Mouse (Mus musculus) R1 (cell line): Measurements from ENCODE around the gene Uqcrq.
"Not testable (repeated sequence)": the region's sequence is repeated elsewhere in the genome, so short reads cannot be mapped to it uniquely, and the experiment has no call there.

Experiments
- DNase-seq: peaks from one replicate; pipeline ENCODE4 v3.0.0-alpha.2; 2018; ENCODE audit warnings: low read depth, low spot score

Uqcrq gene

GRCm38 (mm10) chr11:53452396-53452795 is 21.8 kb upstream of the Uqcrq start:
- DNase-seq = no peak

- no peak for DNase-seq
Observed at GRCm38 (mm10) chr11:53451361-53451760, 20.7 kb upstream of the Uqcrq start.

- no peak for DNase-seq
Observed at GRCm38 (mm10) chr11:53450070-53450705, 19.6 kb upstream of the Uqcrq start.

- DNase-seq = no peak
Observed at GRCm38 (mm10) chr11:53448529-53448928, 17.9 kb upstream of the Uqcrq start.

- DNase-seq = no peak
Observed at GRCm38 (mm10) chr11:53447996-53448395, 17.4 kb upstream of the Uqcrq start.

- DNase-seq = no peak
Observed at GRCm38 (mm10) chr11:53446183-53446582, 15.6 kb upstream of the Uqcrq start.

- DNase-seq = peak; percentile 36
Observed at GRCm38 (mm10) chr11:53445562-53445961, 14.9 kb upstream of the Uqcrq start.

- peak; percentile 54 for DNase-seq
Observed at GRCm38 (mm10) chr11:53443861-53444260, 13.2 kb upstream of the Uqcrq start.

GRCm38 (mm10) chr11:53441921-53442320 is 11.3 kb upstream of the Uqcrq start:
- DNase-seq = no peak

GRCm38 (mm10) chr11:53436338-53436737 is 5.7 kb upstream of the Uqcrq start:
- no peak for DNase-seq

- DNase-seq = peak; percentile 54
Observed at GRCm38 (mm10) chr11:53435504-53435903, 4.9 kb upstream of the Uqcrq start.

- no peak for DNase-seq
Observed at GRCm38 (mm10) chr11:53433057-53433456, 2.4 kb upstream of the Uqcrq start.

- DNase-seq = no peak
Observed at GRCm38 (mm10) chr11:53431347-53432056, 871 bp upstream of the Uqcrq start.

- DNase-seq = no peak
Observed at GRCm38 (mm10) chr11:53430300-53430669, 346 bp downstream of the Uqcrq start.

- no peak for DNase-seq
Observed at GRCm38 (mm10) chr11:53429182-53429581, 1.4 kb downstream of the Uqcrq start.

- no peak for DNase-seq
Observed at GRCm38 (mm10) chr11:53428716-53429057, 1.9 kb downstream of the Uqcrq start.

GRCm38 (mm10) chr11:53427993-53428715 is 2.5 kb downstream of the Uqcrq start:
- no peak for DNase-seq

GRCm38 (mm10) chr11:53426914-53427313 is 3.7 kb downstream of the Uqcrq start:
- DNase-seq = not testable (repeated sequence)

GRCm38 (mm10) chr11:53425711-53426255 is 4.8 kb downstream of the Uqcrq start:
- no peak for DNase-seq

- no peak for DNase-seq
Observed at GRCm38 (mm10) chr11:53425251-53425650, 5.4 kb downstream of the Uqcrq start.

- no peak for DNase-seq
Observed at GRCm38 (mm10) chr11:53424826-53425225, 5.8 kb downstream of the Uqcrq start.

- no peak for DNase-seq
Observed at GRCm38 (mm10) chr11:53423036-53423435, 7.6 kb downstream of the Uqcrq start, which contains the start of gene Leap2. TSS of gene Leap2 (minus strand) at chr11:53423170.
